Mouse (Mus musculus): ENCODE measurements around the gene LTO1.

GRCm38 (mm10) chr7:144932389-144932937 is 17.6 kb downstream of the LTO1 start:
- no peak for TF ChIP-seq CTCF (IDR thresholded peaks at IDR 0.05; ENCODE audit: control insufficient read depth, insufficient read depth, insufficient read length)
- no peak for TF ChIP-seq FOSL1 (IDR thresholded peaks at IDR 0.05; ENCODE audit: insufficient read depth, low read length, poor library complexity, severe bottlenecking)
- TF ChIP-seq USF1 (IDR thresholded peaks at IDR 0.05; ENCODE audit: low read depth) = no peak
- no peak for TF ChIP-seq MAX (IDR thresholded peaks at IDR 0.05)
- no peak for TF ChIP-seq MYOD1 (IDR thresholded peaks at IDR 0.05; ENCODE audit: control insufficient read depth, insufficient read length, low read depth)
